Mouse (Mus musculus) leukemia stem cell, adult 10-12 weeks (primary cell): ENCODE measurements around the gene Vmn2r41. TPM values are rescaled to one million over a fixed set of nuclear protein-coding genes. Genes with fewer than 3 reads are reported as not detected.

Experiments used
- polyA plus RNA-seq: library from polyadenylated mRNA; stranded (reverse); fragments of >175 nt; gene quantifications from 2 replicates; pipeline ENCODE4 v1.2.3, GENCODE M21; 2012; ENCODE audit warnings: low replicate concordance

The Vmn2r41 gene
- not detected in 2 replicates for polyA plus RNA-seq

GRCm38 (mm10) chr7:8161554-8161953, at the start of gene Vmn2r41:
Vmn2r41 (minus strand) TSS chr7:8161654.

GRCm38 (mm10) chr7:8200220-8200619, 38.8 kb upstream of the Vmn2r41 start, which contains the start of gene Vmn2r42:
Vmn2r42 (minus strand) TSS chr7:8200320.

Other genes with a start within 250 kb of the Vmn2r41 start
- 0.05 TPM in 1 of 2 replicates, not detected in the other for gene Vmn2r42, start 38.7 kb upstream of the Vmn2r41 start, polyA plus RNA-seq
- gene Vmn2r43, start 98.9 kb upstream of the Vmn2r41 start, polyA plus RNA-seq, result not detected in 2 replicates
- 0.06 TPM in 1 of 2 replicates, not detected in the other for gene Vmn2r44, start 221.7 kb upstream of the Vmn2r41 start, polyA plus RNA-seq